Mouse (Mus musculus) kidney, postnatal 25 days (tissue): Measurements from ENCODE around the gene Gm904.
"Not testable (repeated sequence)": the region's sequence is repeated elsewhere in the genome, so short reads cannot be mapped to it uniquely, and the experiment has no call there.

Source experiments
- DNase-seq, 2 experiments: peaks; one replicate each; pipeline ENCODE4 v3.0.0; 2021; ENCODE audit warnings: mixed read lengths in 2 of 2

The Gm904 gene

GRCm38 (mm10) chr13:50642928-50643327 is at the start of gene Gm904:
TSS of gene Gm904 (plus strand) at chr13:50643228.
- not testable (repeated sequence) for DNase-seq

GRCm38 (mm10) chr13:50648771-50649170 is 5.7 kb downstream of the Gm904 start:
- DNase-seq: not testable (repeated sequence)
